16 mouse cellular contexts compared by ENCODE assay signal in the genomic region with DNA sequence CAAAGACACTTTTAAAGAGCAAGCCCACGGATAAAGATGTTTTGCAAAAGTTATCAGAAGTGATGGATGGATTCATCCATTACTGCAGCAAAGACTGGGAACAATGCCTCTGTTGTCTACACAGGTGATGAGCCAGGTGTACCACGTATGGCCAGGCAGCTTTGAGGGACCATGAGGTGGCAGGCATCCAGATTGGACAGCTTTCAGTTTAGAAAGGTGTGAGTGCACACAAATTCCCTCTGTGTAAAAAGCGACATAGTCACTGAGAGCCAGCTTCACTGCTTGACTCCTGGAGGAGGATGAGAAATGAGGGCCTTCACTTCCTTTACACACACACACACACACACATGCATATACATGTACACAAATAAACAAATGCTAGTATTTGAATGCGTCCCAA.
"Had no signal": no experiment of that assay in that cellular context is flagged by ENCODE, and none has a peak within 500 bp of the region (broad histone marks: within the 10 kb centered on the region; RNA-seq: fewer than 3 reads in every experiment).

No protein-coding gene starts in this region.

- H3K4me2 ChIP-seq: liver, embryonic 11.5 days; liver, embryonic 15.5 days; neural tube, embryonic 13.5 days; stomach, embryonic 15.5 days had no signal

- H3K36me3 ChIP-seq: liver, embryonic 15.5 days; stomach, embryonic 15.5 days had no signal

- H3K9ac ChIP-seq: liver, embryonic 15.5 days; neural tube, embryonic 13.5 days; stomach, embryonic 15.5 days had no signal

- DNase-seq: kidney, adult 9 months; kidney, postnatal 10 days; kidney, postnatal 4 days; lung, adult 2 months; lung, postnatal 36 days; midbrain, embryonic 14.5 days; retina, postnatal 1 day; thymus, adult 2 months; thymus, postnatal 25 days had no signal

- H3K4me3 ChIP-seq: layer of hippocampus, adult 2 months; limb, embryonic 10.5 days; liver, embryonic 15.5 days; neural tube, embryonic 13.5 days; stomach, embryonic 15.5 days had no signal

- ATAC-seq: lung, postnatal 0 days had no signal

- H3K9me3 ChIP-seq: limb, embryonic 10.5 days; liver, embryonic 15.5 days; neural tube, embryonic 13.5 days; stomach, embryonic 15.5 days had no signal

- H3K27me3 ChIP-seq: liver, embryonic 15.5 days; neural tube, embryonic 13.5 days; stomach, embryonic 15.5 days had no signal

- H3K4me1 ChIP-seq: limb, embryonic 10.5 days; liver, embryonic 15.5 days; stomach, embryonic 15.5 days had no signal

- H3K27ac ChIP-seq: layer of hippocampus, adult 2 months; limb, embryonic 10.5 days; liver, embryonic 15.5 days; neural tube, embryonic 13.5 days; stomach, embryonic 15.5 days had no signal
